Mouse (Mus musculus) left cerebral cortex, adult 9 months (tissue): ENCODE data around the gene Enah.
A peak's percentile ranks its signal among the peaks of the same experiment; 100 is the strongest.

Experiments used
- DNase-seq, 2 experiments: peaks; one replicate each; pipeline ENCODE4 v3.0.0; 2022; ENCODE audit warnings: low spot score in 2 of 2

The Enah gene

GRCm38 (mm10) chr1:182019926-182020801 is at the start of gene Enah:
TSS of gene Enah (minus strand) at chr1:182019990.
- DNase-seq = peak; percentile 45 to 68

- no peak for DNase-seq
Measured at GRCm38 (mm10) chr1:182068136-182068535, 48.3 kb upstream of the Enah start.

GRCm38 (mm10) chr1:182066527-182067465 is 47.0 kb upstream of the Enah start:
- DNase-seq = no peak

- no peak for DNase-seq
Measured at GRCm38 (mm10) chr1:182063716-182064115, 43.9 kb upstream of the Enah start.

GRCm38 (mm10) chr1:182062801-182063200 is 43.0 kb upstream of the Enah start:
- no peak for DNase-seq

- no peak for DNase-seq
Measured at GRCm38 (mm10) chr1:182061203-182061602, 41.4 kb upstream of the Enah start.

- DNase-seq = no peak
Measured at GRCm38 (mm10) chr1:182059806-182060205, 40.0 kb upstream of the Enah start.

- no peak for DNase-seq
Measured at GRCm38 (mm10) chr1:182057998-182058397, 38.2 kb upstream of the Enah start.

GRCm38 (mm10) chr1:182055122-182055521 is 35.3 kb upstream of the Enah start:
- no peak for DNase-seq

GRCm38 (mm10) chr1:182054651-182055050 is 34.9 kb upstream of the Enah start:
- no peak for DNase-seq

- DNase-seq = no peak
Measured at GRCm38 (mm10) chr1:182052973-182053372, 33.2 kb upstream of the Enah start.

- DNase-seq = no peak
Measured at GRCm38 (mm10) chr1:182052385-182052784, 32.6 kb upstream of the Enah start.

GRCm38 (mm10) chr1:182049813-182050212 is 30.0 kb upstream of the Enah start:
- DNase-seq = no peak

- DNase-seq = no peak
Measured at GRCm38 (mm10) chr1:182048101-182048500, 28.3 kb upstream of the Enah start.

GRCm38 (mm10) chr1:182047016-182047690 is 27.4 kb upstream of the Enah start:
- DNase-seq = no peak

GRCm38 (mm10) chr1:182045208-182045607 is 25.4 kb upstream of the Enah start:
- DNase-seq = peak in 1 of 2 experiments; percentile 33

GRCm38 (mm10) chr1:182040538-182040937 is 20.7 kb upstream of the Enah start:
- DNase-seq = no peak

GRCm38 (mm10) chr1:182031757-182032156 is 12.0 kb upstream of the Enah start:
- no peak for DNase-seq

- no peak for DNase-seq
Measured at GRCm38 (mm10) chr1:182031066-182031465, 11.3 kb upstream of the Enah start.

- DNase-seq = no peak
Measured at GRCm38 (mm10) chr1:182029989-182030649, 10.3 kb upstream of the Enah start.
